Mouse (Mus musculus): ENCODE results near the gene Tfb1m.

The Tfb1m gene

GRCm38 (mm10) chr17:3557331-3558311 is at the start of gene Tfb1m:
Gene Tfb1m, minus strand, starts transcription at chr17:3557781.
- DNase-seq (ENCODE audit: low spot score in 2 of 2): peak; percentile 97 to 98

- no peak for DNase-seq (ENCODE audit: low spot score in 2 of 2)
Measured at GRCm38 (mm10) chr17:3602954-3603672, 45.5 kb upstream of the Tfb1m start.

- DNase-seq (ENCODE audit: low spot score in 2 of 2): no peak
Measured at GRCm38 (mm10) chr17:3598393-3598792, 40.8 kb upstream of the Tfb1m start.

- no peak for DNase-seq (ENCODE audit: low spot score in 2 of 2)
Measured at GRCm38 (mm10) chr17:3597866-3598265, 40.3 kb upstream of the Tfb1m start.

GRCm38 (mm10) chr17:3597130-3597529 is 39.5 kb upstream of the Tfb1m start:
- DNase-seq (ENCODE audit: low spot score in 2 of 2): no peak

- DNase-seq (ENCODE audit: low spot score in 2 of 2): no peak
Measured at GRCm38 (mm10) chr17:3570876-3571275, 13.3 kb upstream of the Tfb1m start.

- DNase-seq (ENCODE audit: low spot score in 2 of 2): peak; percentile 4 to 8
Measured at GRCm38 (mm10) chr17:3562405-3562804, 4.8 kb upstream of the Tfb1m start.

GRCm38 (mm10) chr17:3560534-3560933 is 3.0 kb upstream of the Tfb1m start:
- no peak for DNase-seq (ENCODE audit: low spot score in 2 of 2)

GRCm38 (mm10) chr17:3558356-3558870 is 832 bp upstream of the Tfb1m start:
- no peak for DNase-seq (ENCODE audit: low spot score in 2 of 2)

GRCm38 (mm10) chr17:3556251-3556650 is 1.3 kb downstream of the Tfb1m start:
- no peak for DNase-seq (ENCODE audit: low spot score in 2 of 2)

GRCm38 (mm10) chr17:3547725-3548124 is 9.9 kb downstream of the Tfb1m start:
- no peak for DNase-seq (ENCODE audit: low spot score in 2 of 2)

GRCm38 (mm10) chr17:3541033-3541432 is 16.5 kb downstream of the Tfb1m start:
- DNase-seq (ENCODE audit: low spot score in 2 of 2): no peak

- DNase-seq (ENCODE audit: low spot score in 2 of 2): no peak
Measured at GRCm38 (mm10) chr17:3540304-3540703, 17.3 kb downstream of the Tfb1m start.

GRCm38 (mm10) chr17:3533425-3533824 is 24.2 kb downstream of the Tfb1m start:
- peak in 1 of 2 experiments; percentile 6 for DNase-seq (ENCODE audit: low spot score in 2 of 2)

GRCm38 (mm10) chr17:3532254-3532653 is 25.3 kb downstream of the Tfb1m start, which contains the start of gene Cldn20:
Gene Cldn20, plus strand, starts transcription at chr17:3532554.
- DNase-seq (ENCODE audit: low spot score in 2 of 2): no peak

- no peak for DNase-seq (ENCODE audit: low spot score in 2 of 2)
Measured at GRCm38 (mm10) chr17:3531641-3532040, 25.9 kb downstream of the Tfb1m start.

GRCm38 (mm10) chr17:3530549-3530948 is 27.0 kb downstream of the Tfb1m start:
- DNase-seq (ENCODE audit: low spot score in 2 of 2): no peak

GRCm38 (mm10) chr17:3529523-3529922 is 28.1 kb downstream of the Tfb1m start:
- no peak for DNase-seq (ENCODE audit: low spot score in 2 of 2)

GRCm38 (mm10) chr17:3527841-3528471 is 29.6 kb downstream of the Tfb1m start:
- peak in 1 of 2 experiments; percentile 3 for DNase-seq (ENCODE audit: low spot score in 2 of 2)

- no peak for DNase-seq (ENCODE audit: low spot score in 2 of 2)
Measured at GRCm38 (mm10) chr17:3520344-3520743, 37.2 kb downstream of the Tfb1m start.

GRCm38 (mm10) chr17:3516406-3516805 is 41.2 kb downstream of the Tfb1m start:
- no peak for DNase-seq (ENCODE audit: low spot score in 2 of 2)

- DNase-seq (ENCODE audit: low spot score in 2 of 2): no peak
Measured at GRCm38 (mm10) chr17:3515851-3516250, 41.7 kb downstream of the Tfb1m start.
